Mouse (Mus musculus): ENCODE results near the gene Jag2.

The Jag2 gene

GRCm38 (mm10) chr12:112869783-112870204 is 59.8 kb downstream of the Jag2 start:
- no peak for DNase-seq (ENCODE audit: low read depth in 2 of 2, low spot score in 2 of 2)

DNA sequence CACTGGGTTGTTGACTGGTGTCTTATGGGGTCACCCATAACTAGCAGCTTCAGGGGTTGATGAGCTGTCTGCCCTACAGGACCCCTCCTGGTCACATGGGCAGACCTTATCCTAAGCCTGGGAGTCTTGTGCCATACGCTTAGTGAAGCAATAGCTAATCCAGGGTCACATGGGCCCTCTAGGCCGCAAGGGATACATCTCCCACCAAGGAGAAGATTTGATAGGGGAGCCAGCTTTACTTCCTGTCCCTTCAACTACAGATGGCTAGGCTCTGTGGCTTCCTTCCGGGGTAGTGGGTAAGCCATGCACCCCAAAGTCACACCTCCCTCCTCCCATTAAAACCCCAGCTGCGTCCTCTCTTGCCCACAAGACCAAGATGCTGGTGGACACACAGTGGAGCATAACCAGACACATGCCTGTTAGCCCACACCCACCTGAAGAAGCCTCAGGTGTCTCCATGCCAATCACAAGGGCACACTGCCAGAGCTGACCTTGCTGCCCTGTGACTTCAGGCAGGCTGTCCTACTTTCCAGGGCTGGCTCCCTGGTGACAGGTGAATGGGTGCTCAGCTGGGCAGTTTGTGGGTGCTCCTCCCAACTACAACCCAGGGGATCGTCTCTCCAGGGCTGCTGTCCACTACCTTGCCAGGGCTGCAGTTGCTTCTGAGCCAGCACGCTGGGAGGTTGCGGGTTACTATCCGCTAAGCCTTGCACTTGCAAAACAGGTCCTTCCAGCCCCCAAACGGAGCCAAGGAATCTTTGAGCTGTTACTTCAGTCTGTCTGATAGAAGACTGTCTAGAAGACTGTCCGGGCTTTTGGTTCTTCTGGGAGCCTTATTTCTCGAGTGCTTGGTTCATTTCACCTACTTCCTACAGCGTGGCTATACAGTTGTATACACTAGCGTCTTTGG is 61.1 kb downstream of the Jag2 start, which contains the start of gene Gpr132:
Gpr132 (minus strand) TSS at position 51 of the 910 bp plus-strand sequence.
- no peak for DNase-seq (ENCODE audit: low read depth in 2 of 2, low spot score in 2 of 2)

- no peak for DNase-seq (ENCODE audit: low read depth in 2 of 2, low spot score in 2 of 2)
Observed at GRCm38 (mm10) chr12:112867106-112867674, 62.4 kb downstream of the Jag2 start.

DNA sequence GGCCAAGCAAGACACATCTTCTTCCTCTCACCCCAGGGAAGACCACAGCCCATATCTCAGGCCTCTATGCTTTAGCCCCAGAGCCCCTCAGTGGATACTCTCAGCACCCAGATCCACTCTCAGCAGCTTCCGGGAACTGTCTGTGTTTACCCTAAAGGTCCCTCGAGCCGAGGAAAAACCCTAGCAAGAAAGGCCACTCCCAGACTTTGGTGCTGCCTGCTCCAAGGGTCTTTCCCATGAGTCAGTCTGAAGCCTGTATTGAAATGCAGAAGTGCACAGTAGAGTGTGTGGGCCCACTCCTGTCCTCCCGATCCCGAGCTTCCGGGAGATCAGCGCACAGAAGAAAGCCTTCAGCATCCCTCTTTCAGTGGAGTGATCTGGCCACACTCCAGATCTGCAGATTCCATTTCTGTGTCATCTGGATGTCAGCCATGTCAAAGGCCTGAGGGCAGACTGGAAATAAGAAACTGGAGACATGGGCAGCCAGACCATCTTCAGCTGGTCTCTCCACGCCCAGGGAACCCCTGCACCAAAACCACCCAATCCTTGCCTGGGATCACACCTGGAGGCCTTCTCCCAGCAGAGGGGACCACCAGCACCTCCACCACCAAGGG is 63.0 kb downstream of the Jag2 start:
- no peak for DNase-seq (ENCODE audit: low read depth in 2 of 2, low spot score in 2 of 2)

GRCm38 (mm10) chr12:112864804-112865203 is 64.8 kb downstream of the Jag2 start:
- no peak for DNase-seq (ENCODE audit: low read depth in 2 of 2, low spot score in 2 of 2)

DNA sequence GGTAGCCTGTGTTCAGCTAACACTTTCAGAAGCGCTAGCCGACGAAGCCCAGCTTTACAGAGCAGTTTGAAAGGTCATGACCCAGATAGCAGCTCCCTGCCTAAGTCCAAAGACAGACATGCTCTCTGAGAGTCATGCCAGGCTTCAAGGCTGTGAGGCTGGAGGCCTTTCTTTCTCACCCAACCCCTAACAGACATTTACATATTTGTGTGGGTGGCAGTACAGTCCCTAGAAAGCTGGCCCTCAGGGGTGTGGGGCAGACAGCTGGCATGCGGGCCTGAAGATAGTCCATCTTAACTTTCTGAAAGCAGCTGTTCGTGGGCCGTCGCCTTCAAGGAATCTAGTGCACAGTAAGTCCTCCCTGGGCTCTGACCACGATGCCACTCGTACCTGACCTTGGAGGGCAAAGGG is 67.7 kb downstream of the Jag2 start:
- no peak for DNase-seq (ENCODE audit: low read depth in 2 of 2, low spot score in 2 of 2)

- DNase-seq (ENCODE audit: low read depth in 2 of 2, low spot score in 2 of 2): peak; percentile 80 to 83
Observed at GRCm38 (mm10) chr12:112860765-112861164, 68.8 kb downstream of the Jag2 start.

DNA sequence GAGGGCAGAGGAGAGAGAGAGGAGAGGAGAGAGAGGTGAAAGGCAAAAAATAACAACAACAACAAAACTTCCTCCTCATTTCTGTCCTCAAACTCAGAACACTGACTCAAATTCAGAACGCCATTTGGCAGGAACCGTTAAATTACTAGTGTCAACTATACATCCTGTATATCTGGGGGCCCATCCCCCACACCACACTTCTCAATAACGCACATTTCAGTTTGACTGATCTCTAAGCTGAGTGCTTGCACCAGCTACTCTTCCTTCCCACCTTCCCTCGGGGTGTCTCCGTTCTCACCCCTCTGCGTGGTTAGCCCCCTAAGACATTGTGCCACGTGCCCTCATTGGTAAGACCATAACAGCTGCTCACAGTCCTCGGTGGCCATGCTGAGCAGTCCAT is 69.6 kb downstream of the Jag2 start:
- peak; percentile 75 to 87 for DNase-seq (ENCODE audit: low read depth in 2 of 2, low spot score in 2 of 2)

DNA sequence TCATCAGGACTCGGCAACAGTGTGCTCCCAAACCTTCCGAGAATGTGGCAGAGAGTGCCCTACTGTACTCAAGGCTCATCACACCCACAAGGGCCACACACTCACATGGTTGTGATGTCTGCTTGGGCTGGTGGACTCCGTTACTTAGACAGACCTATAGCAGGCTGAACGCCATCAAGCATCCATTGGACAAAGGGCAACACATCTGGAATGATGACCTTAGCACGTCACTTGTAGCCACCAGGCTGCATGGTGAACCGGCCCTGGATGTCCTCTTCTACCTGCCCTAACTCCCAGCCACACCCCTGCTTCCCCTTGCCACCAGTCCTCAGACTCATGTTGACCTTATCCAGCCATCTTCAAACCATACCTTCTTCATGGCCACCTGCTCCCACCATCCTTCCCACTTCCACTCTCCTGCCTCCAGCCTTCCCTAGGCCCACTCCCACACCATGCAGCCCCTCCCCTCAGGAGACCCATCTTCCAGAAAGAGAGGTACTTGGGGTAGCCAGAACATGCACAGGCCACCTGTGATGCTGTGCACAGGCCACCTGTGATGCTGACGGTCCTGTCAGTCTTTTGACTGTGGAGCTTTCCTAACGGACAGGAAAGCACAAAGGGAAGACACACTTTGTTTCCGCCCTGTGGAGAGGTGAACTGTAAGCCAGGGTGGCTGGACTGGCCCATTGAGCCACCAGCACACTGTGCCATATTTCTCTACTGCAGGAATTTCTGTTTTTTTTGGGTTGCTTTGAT is 70.8 kb downstream of the Jag2 start:
- DNase-seq (ENCODE audit: low read depth in 2 of 2, low spot score in 2 of 2): no peak

All from CD8-positive naive resting alpha-beta T cell, adult 2 months (primary cell).